Mouse (Mus musculus): ENCODE results near the gene Jmjd1c. TPM values are rescaled to one million over a fixed set of nuclear protein-coding genes. Genes with fewer than 3 reads are reported as not detected.

Gene Jmjd1c
- polyA plus RNA-seq, 1 experiment from 2014 or later: 31.6 TPM

DNA sequence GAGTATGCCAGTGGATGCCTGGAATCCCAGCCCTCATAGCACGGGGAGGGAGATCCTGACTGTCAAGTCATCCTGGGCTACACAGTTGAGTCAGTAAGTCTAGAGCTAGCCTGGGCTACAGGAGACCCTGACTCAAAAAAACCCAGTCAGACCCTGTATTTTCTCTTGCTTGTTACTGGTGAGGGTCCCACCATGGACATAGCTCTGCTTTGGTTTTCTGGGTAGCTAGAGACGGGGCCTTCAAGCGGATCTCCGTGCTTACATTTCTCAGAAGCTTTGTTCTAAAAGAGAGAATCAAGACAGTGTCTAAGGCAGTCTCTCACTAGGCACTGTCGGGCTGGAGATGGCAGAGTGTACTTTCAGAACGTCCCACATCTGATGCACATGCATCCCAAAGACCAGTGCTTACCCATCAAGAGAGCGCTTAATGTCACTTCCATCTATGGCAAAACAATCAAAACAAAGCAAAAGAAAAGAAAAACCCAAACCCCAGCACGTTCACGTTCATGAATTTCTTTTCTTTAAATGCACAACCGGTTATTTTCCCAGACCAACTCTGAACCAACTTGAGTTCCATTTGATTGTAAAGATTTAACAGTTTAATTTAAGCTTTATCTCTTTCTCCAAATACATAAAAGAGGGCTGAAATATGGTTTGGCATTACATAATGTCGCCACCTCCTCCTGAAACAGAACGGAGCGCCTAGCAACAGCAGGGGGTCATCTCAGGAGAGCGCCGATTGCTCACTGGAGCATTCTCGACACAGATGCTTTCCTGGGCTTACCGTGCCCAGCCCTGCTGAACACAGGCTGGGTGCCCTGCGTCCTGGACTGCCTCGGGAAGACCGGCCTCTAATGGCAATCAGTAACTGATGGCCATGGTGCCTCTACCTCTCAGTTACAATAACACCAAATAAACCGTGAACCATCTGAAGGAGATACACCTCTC, 19.7 kb upstream of the Jmjd1c start:
- no peak overlapping the region for H3K27ac ChIP-seq
- H3K4me1 ChIP-seq: peaks cover 6% of the 10 kb centered on the region
- WGBS: 80% methylated on average over 21 of the region's 21 CpGs

DNA sequence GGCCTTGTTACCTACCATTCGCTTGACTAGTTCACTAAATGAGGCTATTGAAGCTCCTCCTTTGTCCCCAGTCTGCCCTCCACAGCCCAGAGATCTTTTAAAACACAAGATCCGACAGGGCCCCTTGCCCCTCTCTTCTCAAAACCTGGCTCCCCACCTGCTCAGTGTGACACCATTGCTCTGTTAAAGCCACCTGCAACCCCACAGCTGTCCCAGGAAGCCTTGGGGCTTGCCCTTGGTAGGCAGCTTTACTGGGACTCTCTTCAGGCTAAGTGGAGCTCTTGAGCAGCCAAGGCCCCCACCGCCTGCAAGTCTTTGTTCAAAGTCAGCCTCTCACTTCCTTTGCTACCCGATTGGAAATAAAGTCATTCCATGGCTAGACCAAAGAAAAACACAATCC, 16.9 kb upstream of the Jmjd1c start:
- H3K36me3 ChIP-seq: no peaks in the 10 kb centered on the region
- peaks cover 20% of the 10 kb centered on the region for H3K4me1 ChIP-seq
- H3K27ac ChIP-seq: peak overlapping the region; percentile 39; the same call in 1 of the 2 replicates
- H3K4me3 ChIP-seq: no peak overlapping the region
- no peaks in the 10 kb centered on the region for H3K27me3 ChIP-seq (ENCODE audit: low read depth, poor library complexity, severe bottlenecking)
- no peaks in the 10 kb centered on the region for H3K9me3 ChIP-seq (replicated peaks)
- DNase-seq (ENCODE audit: low spot score): no peak
- 80% methylated on average over 4 of the region's 4 CpGs for WGBS

More for the DNA sequence above, 19.7 kb upstream of the Jmjd1c start:
- Histone ChIP-seq H3K4me3 (no peak overlapping the region), H3K27me3 (ENCODE audit: low read depth, poor library complexity, severe bottlenecking) (no peaks in the 10 kb centered on the region), H3K36me3 (no peaks in the 10 kb centered on the region), H3K9me3 (replicated peaks) (no peaks in the 10 kb centered on the region)
- DNase-seq (ENCODE audit: low spot score): peak; percentile 33

DNA sequence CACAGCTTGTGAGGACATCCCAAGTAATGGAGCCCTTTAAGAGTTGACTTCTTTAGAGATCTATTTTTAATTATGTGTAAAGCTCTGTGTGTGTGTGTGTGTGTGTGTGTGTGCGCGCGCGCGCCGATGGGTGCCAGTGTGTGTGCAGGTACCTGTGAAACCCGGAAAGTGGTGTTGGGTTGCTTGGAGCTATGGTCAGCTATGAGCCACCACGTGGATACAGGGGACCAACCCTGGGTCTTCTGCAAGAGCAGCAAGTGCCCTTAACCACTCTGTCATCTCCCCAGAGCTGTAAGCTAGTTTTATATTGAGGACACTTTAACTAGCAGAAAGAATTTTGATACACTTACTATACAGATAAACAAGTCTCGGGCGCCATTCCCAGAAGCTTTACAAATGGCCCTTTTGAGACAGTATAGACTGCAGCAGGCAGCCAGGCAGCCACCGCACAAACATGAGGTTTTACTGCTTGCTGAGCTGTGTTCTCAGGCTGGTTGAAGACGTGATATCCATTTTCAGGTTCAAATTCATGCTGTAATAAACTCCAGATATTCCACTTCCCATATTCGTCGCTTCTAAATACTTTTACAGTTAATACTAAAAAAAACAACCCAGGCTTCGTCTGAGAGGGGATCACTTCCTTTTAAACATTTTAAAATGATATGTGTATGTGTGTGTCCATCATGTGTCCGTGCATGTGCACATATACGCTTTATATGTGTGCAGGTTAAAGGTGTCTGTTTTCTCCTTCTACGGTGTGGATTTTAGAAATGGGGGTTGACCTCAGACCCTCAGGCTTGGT, 14.5 kb upstream of the Jmjd1c start:
- Histone ChIP-seq H3K27ac (no peak overlapping the region), H3K27me3 (ENCODE audit: low read depth, poor library complexity, severe bottlenecking) (no peaks in the 10 kb centered on the region), H3K9me3 (replicated peaks) (no peaks in the 10 kb centered on the region), H3K36me3 (no peaks in the 10 kb centered on the region), H3K4me3 (no peak overlapping the region), H3K4me1 (peaks cover 38% of the 10 kb centered on the region)
- DNase-seq (ENCODE audit: low spot score): no peak
- 90% methylated on average over 18 of the region's 18 CpGs for WGBS

DNA sequence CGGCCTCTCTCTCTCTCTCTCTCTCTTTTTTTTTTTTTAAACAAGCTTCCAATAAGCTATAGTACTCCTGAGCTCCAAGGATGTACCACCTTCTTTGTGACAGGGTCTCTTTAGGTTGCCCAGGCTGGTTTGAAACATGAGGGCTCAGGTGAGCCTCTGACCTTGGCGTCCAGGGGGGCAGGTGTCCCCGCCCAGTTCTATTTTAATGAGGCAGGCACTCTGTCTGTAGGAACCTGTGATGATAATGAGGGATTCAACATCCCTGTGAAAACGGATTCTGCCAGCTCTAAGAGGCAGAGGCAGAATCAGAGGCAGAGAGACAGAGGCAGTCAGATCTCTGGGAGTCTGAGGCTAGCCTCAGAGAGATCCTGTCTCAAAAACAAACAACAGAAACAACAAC, 13.4 kb upstream of the Jmjd1c start:
- Histone ChIP-seq H3K4me3 (no peak overlapping the region), H3K27ac (no peak overlapping the region), H3K9me3 (replicated peaks) (no peaks in the 10 kb centered on the region), H3K36me3 (peaks cover 1% of the 10 kb centered on the region; the same call in 1 of the 2 replicates), H3K27me3 (ENCODE audit: low read depth, poor library complexity, severe bottlenecking) (no peaks in the 10 kb centered on the region), H3K4me1 (peaks cover 42% of the 10 kb centered on the region)
- DNase-seq (ENCODE audit: low spot score): no peak
- WGBS: 80% methylated on average over 4 of the region's 4 CpGs

DNA sequence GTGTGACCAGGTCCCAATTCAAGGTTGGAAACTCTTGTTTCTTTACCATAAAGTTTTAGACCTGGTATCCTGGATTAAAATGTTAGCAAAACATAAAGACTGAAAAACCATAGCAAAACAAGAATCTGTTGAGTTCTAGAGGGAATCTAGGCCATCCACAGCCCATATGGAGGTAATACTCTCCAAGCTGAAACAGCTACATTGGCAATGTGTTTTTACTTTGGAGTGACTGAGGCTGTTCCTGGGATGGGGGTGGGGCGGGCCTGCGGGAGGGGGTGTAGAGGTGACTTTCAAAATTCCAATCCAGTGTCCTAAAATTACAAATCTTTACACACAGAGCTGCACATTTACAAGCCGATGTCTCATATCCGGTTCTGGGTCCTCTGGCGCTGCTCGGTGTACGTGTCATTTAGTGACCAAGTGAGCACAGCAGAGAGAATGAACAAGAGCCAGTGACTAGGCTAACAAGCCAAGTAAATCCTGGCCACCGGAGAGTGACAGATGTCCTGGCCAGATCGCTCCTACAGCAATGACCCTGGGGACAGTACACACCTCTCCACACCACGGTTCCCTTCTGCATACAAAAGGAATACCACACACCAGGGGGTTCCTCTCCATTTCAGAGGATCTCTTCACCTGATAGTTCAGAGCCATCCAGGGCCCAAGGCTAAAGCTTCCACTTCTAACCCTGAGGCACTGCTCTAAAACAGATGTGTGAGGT, 12.3 kb upstream of the Jmjd1c start:
- H3K27me3 ChIP-seq (ENCODE audit: low read depth, poor library complexity, severe bottlenecking): no peaks in the 10 kb centered on the region
- H3K36me3 ChIP-seq: peaks cover 7% of the 10 kb centered on the region; the same call in 1 of the 2 replicates
- peak overlapping the region; percentile 70 for H3K27ac ChIP-seq
- H3K4me1 ChIP-seq: peaks cover 42% of the 10 kb centered on the region
- no peaks in the 10 kb centered on the region for H3K9me3 ChIP-seq (replicated peaks)
- 55% methylated on average over 10 of the region's 10 CpGs for WGBS
- peak; percentile 58 for DNase-seq (ENCODE audit: low spot score)
- H3K4me3 ChIP-seq: no peak overlapping the region

DNA sequence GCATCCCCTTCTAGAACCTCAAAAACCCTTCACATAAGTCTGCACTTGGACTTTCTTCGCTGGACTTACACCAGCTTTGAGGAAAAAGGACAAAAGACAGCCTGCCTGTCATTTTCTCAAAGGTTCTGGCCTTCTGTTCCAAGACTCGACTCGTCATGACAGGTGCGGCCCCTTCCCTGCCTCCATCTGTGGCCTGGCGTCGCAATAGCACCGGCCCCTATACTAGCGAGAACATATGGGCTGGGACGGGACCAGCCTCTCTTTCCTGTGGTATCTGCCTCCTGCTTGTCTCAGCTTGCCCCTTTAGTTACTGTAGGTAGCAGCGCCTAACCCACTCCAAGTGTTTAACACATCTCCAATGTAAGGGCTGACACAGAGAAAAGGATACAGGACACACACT, 10.8 kb upstream of the Jmjd1c start:
- H3K4me3 ChIP-seq: no peak overlapping the region
- H3K27ac ChIP-seq: no peak overlapping the region
- H3K36me3 ChIP-seq: peaks cover 10% of the 10 kb centered on the region; the same call in 1 of the 2 replicates
- peaks cover 36% of the 10 kb centered on the region for H3K4me1 ChIP-seq
- no peak for DNase-seq (ENCODE audit: low spot score)
- WGBS: 83% methylated on average over 10 of the region's 10 CpGs
- H3K27me3 ChIP-seq (ENCODE audit: low read depth, poor library complexity, severe bottlenecking): no peaks in the 10 kb centered on the region
- no peaks in the 10 kb centered on the region for H3K9me3 ChIP-seq (replicated peaks)

DNA sequence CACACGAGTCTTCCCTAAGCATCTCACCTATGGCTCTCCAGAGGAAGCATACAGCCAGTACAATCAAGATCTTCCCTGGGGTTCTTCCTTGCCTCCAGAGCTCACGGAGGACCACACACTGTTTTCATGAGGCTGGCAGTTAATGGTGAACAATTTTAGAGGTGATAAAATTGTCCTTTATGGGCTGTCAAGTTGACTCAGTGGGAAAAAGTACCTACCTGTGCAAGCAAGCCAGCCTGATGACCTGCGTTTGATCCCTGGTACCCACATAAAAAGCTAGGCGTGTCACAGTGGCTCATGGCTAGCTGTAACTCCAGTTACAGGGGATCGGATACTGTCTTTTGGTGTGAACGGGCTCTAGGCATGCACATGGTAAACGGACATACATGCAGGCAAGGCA, 10.0 kb upstream of the Jmjd1c start:
- H3K4me1 ChIP-seq: peaks cover 36% of the 10 kb centered on the region
- no peaks in the 10 kb centered on the region for H3K27me3 ChIP-seq (ENCODE audit: low read depth, poor library complexity, severe bottlenecking)
- H3K36me3 ChIP-seq: peaks cover 10% of the 10 kb centered on the region; the same call in 1 of the 2 replicates
- no peaks in the 10 kb centered on the region for H3K9me3 ChIP-seq (replicated peaks)
- no peak overlapping the region for H3K27ac ChIP-seq
- H3K4me3 ChIP-seq: no peak overlapping the region
- DNase-seq (ENCODE audit: low spot score): no peak
- WGBS: 76% methylated on average over 7 of the region's 7 CpGs

DNA sequence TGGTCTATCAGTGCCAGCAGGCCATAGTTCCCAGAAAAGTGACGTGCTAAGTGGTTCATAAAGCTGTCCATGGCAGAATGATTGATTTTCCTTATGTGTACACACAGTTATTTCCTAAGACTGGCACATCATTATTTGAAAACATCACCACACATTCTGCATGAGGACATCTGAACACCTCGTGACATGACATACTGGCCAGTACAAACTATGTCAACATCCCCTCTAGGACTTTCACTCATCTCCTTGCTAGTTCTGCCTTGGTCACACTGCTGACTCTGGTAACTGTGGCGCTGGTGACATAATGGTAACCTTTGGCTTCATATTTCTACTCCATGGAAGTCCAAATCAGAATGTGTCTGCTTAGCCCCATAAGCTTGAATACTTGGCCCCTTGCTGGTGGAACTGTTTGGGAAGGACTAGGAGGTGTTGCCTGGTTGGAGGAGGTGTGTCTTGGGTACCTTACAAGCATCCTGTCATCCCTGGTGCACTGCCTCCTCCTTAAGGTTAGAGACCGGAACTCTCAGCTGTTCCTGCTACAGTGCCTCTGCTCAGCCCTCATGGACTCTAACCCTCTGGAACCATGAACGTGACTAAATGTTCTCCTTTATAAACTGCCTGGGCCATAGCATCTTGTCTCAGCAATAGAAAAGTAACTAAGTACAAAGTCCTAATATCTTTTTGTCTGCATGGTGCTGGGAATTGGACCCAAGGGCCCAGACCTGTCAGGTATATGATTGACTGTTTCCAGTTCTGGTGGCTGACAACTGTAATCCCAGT, 8.3 kb upstream of the Jmjd1c start:
- DNase-seq (ENCODE audit: low spot score): no peak
- peaks cover 32% of the 10 kb centered on the region for H3K4me1 ChIP-seq
- H3K36me3 ChIP-seq: peaks cover 13% of the 10 kb centered on the region
- H3K27ac ChIP-seq: no peak overlapping the region
- no peaks in the 10 kb centered on the region for H3K27me3 ChIP-seq (ENCODE audit: low read depth, poor library complexity, severe bottlenecking)
- H3K4me3 ChIP-seq: no peak overlapping the region
- H3K9me3 ChIP-seq (replicated peaks): no peaks in the 10 kb centered on the region
- WGBS: 83% methylated on average over 5 of the region's 5 CpGs

DNA sequence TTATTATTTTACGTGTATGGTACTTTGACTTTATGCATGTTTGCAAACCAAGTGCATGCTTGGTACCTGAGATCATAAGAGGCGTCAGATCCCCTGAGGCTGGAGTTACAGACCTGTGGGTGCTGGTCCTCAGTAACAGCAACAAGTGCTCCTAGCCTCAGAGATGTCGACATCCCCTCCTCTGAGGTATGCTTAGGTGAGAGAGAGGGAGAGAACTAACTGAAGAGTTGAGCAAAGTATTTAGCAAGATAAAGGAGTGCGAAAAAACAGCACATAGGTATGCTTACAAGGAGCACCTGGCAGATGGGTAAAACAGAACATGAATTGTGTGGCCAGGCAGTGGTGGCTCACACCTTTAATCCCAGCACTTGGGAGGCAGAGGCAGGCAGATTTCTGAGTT, 5.3 kb upstream of the Jmjd1c start:
- Histone ChIP-seq H3K36me3 (peaks cover 13% of the 10 kb centered on the region), H3K4me1 (peaks cover 15% of the 10 kb centered on the region), H3K27ac (no peak overlapping the region), H3K27me3 (ENCODE audit: low read depth, poor library complexity, severe bottlenecking) (no peaks in the 10 kb centered on the region), H3K9me3 (replicated peaks) (no peaks in the 10 kb centered on the region), H3K4me3 (no peak overlapping the region)
- 91% methylated on average over 4 of the region's 4 CpGs for WGBS
- DNase-seq (ENCODE audit: low spot score): no peak

DNA sequence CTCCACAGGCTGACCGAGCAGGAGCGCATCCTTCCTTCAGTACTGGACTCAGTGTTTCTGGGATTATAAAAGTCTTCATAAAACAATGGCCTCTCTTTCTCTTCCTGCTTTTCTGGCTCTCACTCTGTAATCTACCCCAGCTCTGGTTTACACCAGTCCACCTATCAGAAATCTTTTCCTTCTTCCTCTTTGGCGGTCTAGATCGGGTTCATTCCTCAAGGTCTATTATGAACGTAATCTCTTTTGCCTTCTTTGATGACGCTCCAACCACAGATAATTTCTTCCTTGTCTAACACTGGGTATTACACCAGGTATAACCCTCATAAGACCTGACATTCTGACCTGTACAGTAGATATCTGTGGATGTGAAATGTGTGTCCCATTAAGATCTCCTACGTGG, 1.0 kb upstream of the Jmjd1c start:
- H3K36me3 ChIP-seq: peaks cover 6% of the 10 kb centered on the region
- DNase-seq (ENCODE audit: low spot score): no peak
- H3K27ac ChIP-seq: no peak overlapping the region
- WGBS: 93% methylated on average over 7 of the region's 7 CpGs
- no peak overlapping the region for H3K4me3 ChIP-seq
- no peaks in the 10 kb centered on the region for H3K9me3 ChIP-seq (replicated peaks)
- H3K27me3 ChIP-seq (ENCODE audit: low read depth, poor library complexity, severe bottlenecking): no peaks in the 10 kb centered on the region
- H3K4me1 ChIP-seq: peaks cover 35% of the 10 kb centered on the region

DNA sequence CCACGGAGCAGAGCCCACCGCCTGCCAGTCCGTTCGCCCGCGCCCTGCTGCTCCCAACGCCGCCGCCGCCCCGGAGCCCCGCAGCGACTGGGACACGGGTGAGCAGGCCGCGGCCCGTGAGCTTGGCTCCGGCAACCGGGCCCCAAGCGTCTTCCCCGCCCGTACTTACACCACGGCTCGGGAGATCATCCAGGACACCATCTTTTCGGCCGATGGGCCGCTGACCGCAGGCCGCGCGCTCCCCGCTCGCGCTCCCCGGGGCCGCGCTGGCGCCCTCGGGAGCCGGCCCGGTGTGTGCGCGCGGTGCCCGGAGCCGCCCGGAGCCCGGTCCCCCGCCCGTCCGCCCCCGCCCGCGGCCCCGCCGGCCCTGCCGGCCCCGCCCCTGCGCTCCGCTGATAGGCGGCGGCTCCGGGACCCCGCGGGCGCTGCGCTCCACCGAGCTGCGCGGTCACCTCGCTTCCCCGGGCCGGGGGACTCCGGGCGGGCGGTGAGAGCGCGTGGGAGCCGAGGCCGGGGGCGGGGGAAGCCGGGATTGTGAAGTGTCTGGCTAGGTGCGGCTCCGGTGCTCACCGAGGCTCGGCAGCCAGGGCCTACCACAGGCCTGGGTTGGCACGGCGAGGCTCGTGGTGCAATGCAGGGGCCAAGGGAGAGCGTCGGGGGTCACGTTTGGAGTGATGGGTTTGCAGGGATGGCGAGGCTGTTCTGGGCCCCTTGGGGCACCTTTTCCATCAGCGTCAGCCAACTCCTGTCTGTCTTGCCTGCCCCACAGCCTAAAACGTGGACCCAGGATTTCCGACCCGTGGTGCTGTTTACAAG, 904 bp downstream of the Jmjd1c start, which contains the start of gene Reep3:
Reep3 (minus strand) TSS at position 325 of the 816 bp plus-strand sequence.
- Histone ChIP-seq H3K4me1 (peaks cover 50% of the 10 kb centered on the region), H3K9me3 (replicated peaks) (no peaks in the 10 kb centered on the region), H3K27me3 (ENCODE audit: low read depth, poor library complexity, severe bottlenecking) (no peaks in the 10 kb centered on the region), H3K27ac (peak within 1 kb of the TSS; percentile 96), H3K4me3 (peak within 1 kb of the TSS; percentile 89), H3K36me3 (no peaks in the 10 kb centered on the region)
- peak; percentile 78 for DNase-seq (ENCODE audit: low spot score)
- 3% methylated on average over 88 of the region's 97 CpGs for WGBS

All from limb, embryonic 10.5 days (tissue).